Mouse (Mus musculus) lung, embryonic 14.5 days (tissue): ENCODE results near the gene Rab36. TPM values are rescaled to one million over a fixed set of nuclear protein-coding genes. Genes with fewer than 3 reads are reported as not detected.

Experiments used
- ATAC-seq: fragments of 200-750 bp; cut with Nextera tagmentation; 2 replicates; pipeline ENCODE4 v1.8.0; 2017; ENCODE audit warnings: mild to moderate bottlenecking, moderate TSS enrichment, moderate library complexity; ENCODE audit not compliant: insufficient read depth
- DNase-seq: peaks from one replicate; pipeline ENCODE4 v3.0.0-alpha.2; 2015
- H3K27ac ChIP-seq: fragments of 300-500 bp; sonication (generic); 2 replicates; pipeline ENCODE4 v1.5.1; 2014; ENCODE audit warnings: low read depth, mild to moderate bottlenecking, moderate library complexity
- H3K27me3 ChIP-seq: fragments of 300-500 bp; sonication (generic); 2 replicates; pipeline ENCODE4 v1.6.1; 2014; ENCODE audit warnings: low read length, control low read depth; ENCODE audit not compliant: insufficient read depth
- H3K36me3 ChIP-seq: fragments of 300-500 bp; sonication (generic); 2 replicates; pipeline ENCODE4 v1.6.1; 2014; ENCODE audit warnings: control low read depth; ENCODE audit not compliant: insufficient read depth
- H3K4me1 ChIP-seq: fragments of 300-500 bp; sonication (generic); 2 replicates; pipeline ENCODE4 v1.6.1; 2014; ENCODE audit warnings: antibody characterized with exemption, control low read depth; ENCODE audit not compliant: insufficient read depth
- H3K4me2 ChIP-seq: fragments of 300-500 bp; sonication (generic); 2 replicates; pipeline ENCODE4 v1.6.1; 2014; ENCODE audit warnings: mild to moderate bottlenecking
- H3K4me3 ChIP-seq: fragments of 300-500 bp; sonication (generic); 2 replicates; pipeline ENCODE4 v1.5.1; 2014; ENCODE audit warnings: low read depth, low read length
- H3K9ac ChIP-seq: fragments of 300-500 bp; sonication (generic); 2 replicates; pipeline ENCODE4 v1.6.1; 2014
- H3K9me3 ChIP-seq: fragments of 300-500 bp; sonication (generic); 2 replicates; pipeline ENCODE4 v1.6.1; 2016; ENCODE audit warnings: low read depth, low read length, control low read depth
- CTCF ChIP-seq: IDR thresholded peaks from 2 replicates; pipeline ENCODE4 v1.5.1; 2016; ENCODE audit warnings: antibody characterized with exemption, low read depth
- WGBS: fragments of 180-500 bp; shearing (Covaris S2); extraction: QIAGEN DNeasy Blood & Tissue Kit; methylation state at CpG from one replicate; pipeline ENCODE4 v1.1.7; 2014; 5-methylcytosine and 5-hydroxymethylcytosine counted together
- polyA plus RNA-seq: library from polyadenylated mRNA; unstranded; fragments of >200 nt; fragmentation: Nextera tagmentation; extraction: Ambion mirVana; gene quantifications from 2 replicates; pipeline ENCODE4 v1.2.1, GENCODE M21; 2014

Gene Rab36
- polyA plus RNA-seq, 1 experiment from 2014 or later = 14.8 TPM

DNA sequence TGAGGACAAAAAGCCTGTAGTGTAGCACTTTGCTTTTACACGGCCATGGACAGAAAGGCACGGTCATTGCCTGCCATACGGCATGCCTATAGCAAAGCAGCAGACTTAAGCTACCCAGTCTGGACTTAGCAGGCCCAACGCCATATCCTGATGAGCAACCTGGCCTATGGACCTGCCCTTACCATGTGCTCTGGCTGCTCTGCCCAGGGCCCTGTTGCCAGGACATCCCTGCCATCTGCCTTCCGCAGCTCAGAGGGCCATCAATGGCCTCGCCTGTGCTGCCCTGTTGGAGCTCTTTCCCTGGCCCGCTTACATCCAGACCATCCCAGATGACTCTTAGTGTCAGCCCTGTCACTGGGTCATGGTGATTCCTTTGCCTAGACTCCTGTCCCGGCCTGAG, 35.5 kb upstream of the Rab36 start:
- ATAC-seq = no peak
- no peak for DNase-seq
- Histone ChIP-seq H3K9me3 (no peaks in the 10 kb centered on the region), H3K27ac (no peak overlapping the region), H3K27me3 (no peaks in the 10 kb centered on the region), H3K9ac (no peak overlapping the region), H3K4me1 (peaks cover 12% of the 10 kb centered on the region; the same call in 1 of the 2 replicates), H3K4me2 (no peak overlapping the region), H3K36me3 (no peaks in the 10 kb centered on the region), H3K4me3 (no peak overlapping the region)
- TF ChIP-seq CTCF = no peak
- 88% methylated on average over 8 of the region's 8 CpGs for WGBS

GRCm38 (mm10) chr10:75004067-75004466, 32.8 kb upstream of the Rab36 start:
- Histone ChIP-seq H3K4me3 (no peak overlapping the region), H3K9ac (no peak overlapping the region), H3K9me3 (no peaks in the 10 kb centered on the region), H3K4me2 (no peak overlapping the region), H3K27ac (peak overlapping the region; percentile 37; the same call in 1 of the 2 replicates), H3K4me1 (peaks cover 12% of the 10 kb centered on the region; the same call in 1 of the 2 replicates), H3K36me3 (no peaks in the 10 kb centered on the region), H3K27me3 (no peaks in the 10 kb centered on the region)
- WGBS = 31% methylated on average over 3 of the region's 3 CpGs
- DNase-seq = peak; percentile 47
- ATAC-seq = peak; percentile 69
- no peak for TF ChIP-seq CTCF

- ATAC-seq = no peak
- no peak for TF ChIP-seq CTCF
- 61% methylated on average over 8 of the region's 8 CpGs for WGBS
Measured at GRCm38 (mm10) chr10:75006889-75007662, 29.8 kb upstream of the Rab36 start.

GRCm38 (mm10) chr10:75010704-75011103, 26.2 kb upstream of the Rab36 start:
- Histone ChIP-seq H3K27ac (no peak overlapping the region), H3K4me1 (no peaks in the 10 kb centered on the region), H3K4me3 (no peak overlapping the region), H3K4me2 (no peak overlapping the region), H3K27me3 (no peaks in the 10 kb centered on the region), H3K9ac (no peak overlapping the region), H3K9me3 (no peaks in the 10 kb centered on the region), H3K36me3 (no peaks in the 10 kb centered on the region)
- ATAC-seq (no peak), DNase-seq (no peak)
- WGBS = 87% methylated on average over 15 of the region's 15 CpGs
- TF ChIP-seq CTCF = no peak

More at GRCm38 (mm10) chr10:75006889-75007662, 29.8 kb upstream of the Rab36 start:
- no peaks in the 10 kb centered on the region for H3K9me3 ChIP-seq
- H3K36me3 ChIP-seq = no peaks in the 10 kb centered on the region
- DNase-seq = no peak
- no peak overlapping the region for H3K4me2 ChIP-seq
- no peak overlapping the region for H3K4me3 ChIP-seq
- H3K27me3 ChIP-seq = no peaks in the 10 kb centered on the region
- H3K4me1 ChIP-seq = peaks cover 12% of the 10 kb centered on the region; the same call in 1 of the 2 replicates
- no peak overlapping the region for H3K9ac ChIP-seq
- H3K27ac ChIP-seq = no peak overlapping the region

GRCm38 (mm10) chr10:75015465-75015864, 21.4 kb upstream of the Rab36 start:
- Histone ChIP-seq H3K27ac (no peak overlapping the region), H3K27me3 (no peaks in the 10 kb centered on the region), H3K4me2 (no peak overlapping the region), H3K9ac (no peak overlapping the region), H3K4me3 (no peak overlapping the region), H3K4me1 (no peaks in the 10 kb centered on the region), H3K9me3 (no peaks in the 10 kb centered on the region), H3K36me3 (no peaks in the 10 kb centered on the region)
- ATAC-seq = peak; percentile 32; the same call in 1 of the 2 replicates
- no peak for TF ChIP-seq CTCF
- DNase-seq = no peak
- 58% methylated on average over 14 of the region's 14 CpGs for WGBS

GRCm38 (mm10) chr10:75016481-75016880, 20.4 kb upstream of the Rab36 start:
- ATAC-seq (no peak), DNase-seq (no peak)
- no peak overlapping the region for H3K4me2 ChIP-seq
- no peaks in the 10 kb centered on the region for H3K9me3 ChIP-seq
- no peaks in the 10 kb centered on the region for H3K27me3 ChIP-seq
- H3K27ac ChIP-seq = no peak overlapping the region
- no peaks in the 10 kb centered on the region for H3K4me1 ChIP-seq
- WGBS = 79% methylated on average over 4 of the region's 4 CpGs
- no peak for TF ChIP-seq CTCF
- H3K4me3 ChIP-seq = no peak overlapping the region
- no peaks in the 10 kb centered on the region for H3K36me3 ChIP-seq
- no peak overlapping the region for H3K9ac ChIP-seq

- WGBS = 40% methylated on average over 2 of the region's 2 CpGs
- TF ChIP-seq CTCF = no peak
- Histone ChIP-seq H3K27me3 (no peaks in the 10 kb centered on the region), H3K4me3 (no peak overlapping the region), H3K36me3 (no peaks in the 10 kb centered on the region), H3K9me3 (no peaks in the 10 kb centered on the region), H3K4me1 (no peaks in the 10 kb centered on the region), H3K27ac (no peak overlapping the region), H3K9ac (no peak overlapping the region), H3K4me2 (no peak overlapping the region)
- ATAC-seq (no peak), DNase-seq (peak; percentile 23)
Measured at GRCm38 (mm10) chr10:75020271-75020670, 16.6 kb upstream of the Rab36 start.
